Mouse (Mus musculus) CH12.LX (cell line): Measurements from ENCODE around the gene Olfr957. TPM values are rescaled to one million over a fixed set of nuclear protein-coding genes. Genes with fewer than 3 reads are reported as not detected.

ENCODE experiments used
- DNase-seq: peaks from one replicate; pipeline ENCODE4 v3.0.0-alpha.2; 2013; ENCODE audit errors: extremely low read depth
- H3K27ac ChIP-seq: 2 replicates; pipeline ENCODE4 v1.5.1; 2012; ENCODE audit warnings: low read depth, mild to moderate bottlenecking, control low read depth, moderate library complexity; ENCODE audit not compliant: insufficient read depth
- H3K27me3 ChIP-seq: replicated peaks from 2 replicates; pipeline ENCODE3; 2012; ENCODE audit warnings: inconsistent platforms
- H3K36me3 ChIP-seq, 2 experiments: replicated peaks in 1 of 2; 2 replicates each; pipeline versions ENCODE3 to v1.6.1; 2012; ENCODE audit warnings: inconsistent platforms in 1 of 2, low read length in 1 of 2, mild to moderate bottlenecking in 1 of 2, mixed read lengths in 1 of 2, moderate library complexity in 1 of 2; ENCODE audit not compliant: control insufficient read depth in 1 of 2, insufficient read depth in 1 of 2
- H3K4me1 ChIP-seq, 2 experiments: 2 replicates each; pipeline ENCODE4 v1.6.1; 2012; ENCODE audit warnings: inconsistent platforms in 1 of 2, moderate library complexity in 1 of 2; ENCODE audit not compliant: insufficient read depth in 2 of 2, control insufficient read depth in 1 of 2
- H3K4me2 ChIP-seq: 2 replicates; pipeline ENCODE4 v1.6.1; 2012; ENCODE audit warnings: low read depth, mild to moderate bottlenecking, control low read depth; ENCODE audit not compliant: poor library complexity, insufficient read depth, severe bottlenecking
- H3K4me3 ChIP-seq, 3 experiments: fragments of 150-350 bp in 1 of 3; sonication (generic) in 1 of 3; replicated peaks in 1 of 3; 2 replicates each; pipeline versions ENCODE3 to v1.5.1; 2011 to 2012; ENCODE audit warnings: low read depth in 2 of 3, low read length in 2 of 3, mild to moderate bottlenecking in 2 of 3, moderate library complexity in 2 of 3, control low read depth in 1 of 3, improper control_type of control experiment in 1 of 3, inconsistent platforms in 1 of 3, mixed read lengths in 1 of 3; ENCODE audit not compliant: poor library complexity in 1 of 3
- H3K79me2 ChIP-seq: replicated peaks from 2 replicates; pipeline ENCODE4 v1.6.1; 2012; ENCODE audit warnings: mild to moderate bottlenecking, moderate library complexity; ENCODE audit not compliant: control insufficient read depth, poor library complexity, insufficient read depth, severe bottlenecking; ENCODE audit errors: extremely low read depth
- H3K9ac ChIP-seq: 2 replicates; pipeline ENCODE4 v1.6.1; 2012; ENCODE audit warnings: low read depth, mild to moderate bottlenecking, control low read depth, moderate library complexity; ENCODE audit not compliant: insufficient read depth
- H3K9me3 ChIP-seq: replicated peaks from 2 replicates; pipeline ENCODE3; 2012; ENCODE audit warnings: low read length, inconsistent platforms, mixed read lengths
- BHLHE40 ChIP-seq: IDR thresholded peaks from 2 replicates; pipeline ENCODE4 v1.6.1; 2011; ENCODE audit warnings: mild to moderate bottlenecking, low read depth, low read length, improper control_type of control experiment
- CHD1 ChIP-seq: IDR thresholded peaks from 2 replicates; pipeline ENCODE4 v1.6.1; 2012; ENCODE audit warnings: low read depth, low read length, improper control_type of control experiment, inconsistent platforms
- GABPA ChIP-seq: IDR thresholded peaks from 2 replicates; pipeline ENCODE4 v1.6.1; 2012; ENCODE audit warnings: low read depth, low read length, improper control_type of control experiment, inconsistent platforms; ENCODE audit not compliant: insufficient replicate concordance
- JUND ChIP-seq: conservative IDR thresholded peaks from 2 replicates; pipeline ENCODE4 v1.6.1; 2011; ENCODE audit warnings: low read depth, low read length, improper control_type of control experiment
- KAT2A ChIP-seq: IDR thresholded peaks from 2 replicates; pipeline ENCODE4 v1.6.1; 2012; ENCODE audit warnings: low read length, improper control_type of control experiment, inconsistent platforms; ENCODE audit not compliant: insufficient replicate concordance
- MAFK ChIP-seq: IDR thresholded peaks from 2 replicates; pipeline ENCODE4 v1.6.1; 2011; ENCODE audit warnings: low read length, improper control_type of control experiment; ENCODE audit not compliant: insufficient replicate concordance
- MAZ ChIP-seq: IDR thresholded peaks from 2 replicates; pipeline ENCODE4 v1.6.1; 2012; ENCODE audit warnings: low read depth, mild to moderate bottlenecking, inconsistent platforms, low read length, improper control_type of control experiment, moderate library complexity
- MEF2A ChIP-seq: IDR thresholded peaks from 2 replicates; pipeline ENCODE4 v1.6.1; 2014; ENCODE audit warnings: low read depth, mild to moderate bottlenecking, inconsistent platforms, low read length, improper control_type of control experiment, borderline replicate concordance
- MYC ChIP-seq: IDR thresholded peaks from 2 replicates; pipeline ENCODE4 v1.6.1; 2011; ENCODE audit warnings: low read depth, mild to moderate bottlenecking, improper control_type of control experiment, low read length
- NRF1 ChIP-seq: IDR thresholded peaks from 2 replicates; pipeline ENCODE4 v1.6.1; 2014; ENCODE audit warnings: low read depth, mild to moderate bottlenecking, inconsistent platforms, low read length, improper control_type of control experiment, moderate library complexity
- PAX5 ChIP-seq: IDR thresholded peaks from 2 replicates; pipeline ENCODE4 v1.6.1; 2012; ENCODE audit warnings: low read length, inconsistent platforms, mixed read lengths
- POLR2AphosphoS2 ChIP-seq: IDR thresholded peaks from 2 replicates; pipeline ENCODE4 v1.6.1; 2011; ENCODE audit warnings: low read depth, low read length, improper control_type of control experiment
- RAD21 ChIP-seq: IDR thresholded peaks from 2 replicates; pipeline ENCODE4 v1.6.1; 2011; ENCODE audit warnings: low read depth, mild to moderate bottlenecking, low read length, improper control_type of control experiment, moderate library complexity
- RCOR1 ChIP-seq: conservative IDR thresholded peaks from 2 replicates; pipeline ENCODE4 v1.6.1; 2012; ENCODE audit warnings: low read depth, mild to moderate bottlenecking, inconsistent platforms, low read length, improper control_type of control experiment
- SIN3A ChIP-seq: IDR thresholded peaks from 2 replicates; pipeline ENCODE4 v1.6.1; 2012; ENCODE audit warnings: low read length, improper control_type of control experiment, inconsistent platforms
- SMC3 ChIP-seq: IDR thresholded peaks from 2 replicates; pipeline ENCODE4 v1.6.1; 2011; ENCODE audit warnings: low read depth, low read length, improper control_type of control experiment
- UBTF ChIP-seq: IDR thresholded peaks from 2 replicates; pipeline ENCODE4 v1.6.1; 2012; ENCODE audit warnings: low read depth, mild to moderate bottlenecking, inconsistent platforms, low read length, improper control_type of control experiment, moderate library complexity
- USF1 ChIP-seq: IDR thresholded peaks from 2 replicates; pipeline ENCODE4 v1.6.1; 2014; ENCODE audit warnings: low read depth, mild to moderate bottlenecking, inconsistent platforms, low read length, improper control_type of control experiment
- ZC3H11A ChIP-seq: IDR thresholded peaks from 2 replicates; pipeline ENCODE4 v1.6.1; 2012; ENCODE audit warnings: low read depth, mild to moderate bottlenecking, inconsistent platforms, low read length, improper control_type of control experiment
- ZMIZ1 ChIP-seq: IDR thresholded peaks from 2 replicates; pipeline ENCODE4 v1.6.1; 2012; ENCODE audit warnings: low read depth, mild to moderate bottlenecking, inconsistent platforms, low read length, improper control_type of control experiment
- dilution Hi-C: fragments of 300-500 bp; cut with MboI; formaldehyde crosslinking; loops from 2 replicates; pipeline ENCODE4 v1.14.3; 2020; ENCODE audit warnings: low sequenced_read_pairs; ENCODE audit not compliant: extremely low pct_unique_long_range_greater_than_20kb, extremely low pct_ligation_motif_present
- in situ Hi-C: fragments of 300-500 bp; cut with MboI; formaldehyde crosslinking; loops from 3 replicates; pipeline ENCODE4 v1.14.3; 2019; ENCODE audit warnings: low sequenced_read_pairs, low pct_ligation_motif_present, low pct_unique_long_range_greater_than_20kb, mixed read lengths
- polyA plus RNA-seq: library from polyadenylated mRNA; unstranded; fragments of >175 nt; gene quantifications from 2 replicates; pipeline ENCODE4 v1.2.1, GENCODE M21; 2012; ENCODE audit warnings: low read depth; ENCODE audit not compliant: insufficient read length
- total RNA-seq, 2 experiments: library from RNA; depleted of rRNA; stranded (reverse); fragments of 300-350 nt in 1 of 2; fragments of >200 nt in 1 of 2; gene quantifications; 2 replicates each; pipeline ENCODE4 v1.2.3; 2012 to 2014

The Olfr957 gene
- total and polyA plus RNA-seq, 3 experiments: not detected

GRCm38 (mm10) chr9:39493895-39494294 lies 21.7 kb downstream of the Olfr957 start, which contains the start of gene Olfr44:
TSS of gene Olfr44 (minus strand) at chr9:39493995.
- H3K27ac ChIP-seq: no peak within 1 kb of the TSS
- H3K4me1 ChIP-seq: no peaks in the 10 kb centered on the region
- dilution Hi-C loops: no loop called here
- no peak within 1 kb of the TSS for H3K4me3 ChIP-seq
- TF ChIP-seq ZMIZ1 (no peak), RAD21 (no peak)
- H3K4me2 ChIP-seq: no peak within 1 kb of the TSS
- no peaks in the 10 kb centered on the region for H3K27me3 ChIP-seq
- no peaks in the 10 kb centered on the region for H3K36me3 ChIP-seq
- no peaks in the 10 kb centered on the region for H3K79me2 ChIP-seq
- in situ Hi-C loops: no loop called here
- H3K9ac ChIP-seq: no peak within 1 kb of the TSS
- no peaks in the 10 kb centered on the region for H3K9me3 ChIP-seq
- DNase-seq: no peak

GRCm38 (mm10) chr9:39471844-39472243 lies 43.8 kb downstream of the Olfr957 start, which contains the start of gene Olfr955:
TSS of gene Olfr955 (minus strand) at chr9:39471944.
- H3K27ac ChIP-seq: no peak within 1 kb of the TSS
- in situ Hi-C loops: no loop called here
- TF ChIP-seq MAZ (no peak), POLR2AphosphoS2 (no peak), UBTF (no peak), ZC3H11A (no peak), MEF2A (no peak), SIN3A (no peak), RCOR1 (no peak), CHD1 (no peak), ZMIZ1 (no peak), NRF1 (no peak), MAFK (no peak), JUND (no peak), USF1 (no peak), PAX5 (no peak), MYC (no peak), KAT2A (no peak), GABPA (no peak), SMC3 (no peak), BHLHE40 (no peak)
- TF ChIP-seq, all 38 proteins: peak for 0
- no peak within 1 kb of the TSS for H3K4me2 ChIP-seq
- H3K9me3 ChIP-seq: no peaks in the 10 kb centered on the region
- H3K4me3 ChIP-seq: no peak within 1 kb of the TSS
- no peak for DNase-seq
- no peak within 1 kb of the TSS for H3K9ac ChIP-seq
- H3K27me3 ChIP-seq: no peaks in the 10 kb centered on the region
- no peaks in the 10 kb centered on the region for H3K4me1 ChIP-seq
- dilution Hi-C loops: no loop called here
- H3K36me3 ChIP-seq: no peaks in the 10 kb centered on the region
- no peaks in the 10 kb centered on the region for H3K79me2 ChIP-seq

Other genes with a start within 250 kb of the Olfr957 start
- not detected in 2 replicates for gene Olfr945, start 239.0 kb downstream of the Olfr957 start, total RNA-seq (2012; rRNA removed)
- not detected in 2 replicates for gene Olfr945, start 239.0 kb downstream of the Olfr957 start, total RNA-seq (2014; rRNA removed)
- gene Olfr945, start 239.0 kb downstream of the Olfr957 start, polyA plus RNA-seq: not detected in 2 replicates
- gene Olfr948, start 189.8 kb downstream of the Olfr957 start, total RNA-seq (2012; rRNA removed): not detected in 2 replicates
- gene Olfr948, start 189.8 kb downstream of the Olfr957 start, total RNA-seq (2014; rRNA removed): not detected in 2 replicates
- gene Olfr948, start 189.8 kb downstream of the Olfr957 start, polyA plus RNA-seq: not detected in 2 replicates
- gene Olfr951, start 128.4 kb downstream of the Olfr957 start, total RNA-seq (2012; rRNA removed): not detected in 2 replicates
- gene Olfr951, start 128.4 kb downstream of the Olfr957 start, total RNA-seq (2014; rRNA removed): not detected in 2 replicates
- not detected in 2 replicates for gene Olfr951, start 128.4 kb downstream of the Olfr957 start, polyA plus RNA-seq
- not detected in 2 replicates for gene Olfr952, start 88.7 kb downstream of the Olfr957 start, total RNA-seq (2012; rRNA removed)
- not detected in 2 replicates for gene Olfr952, start 88.7 kb downstream of the Olfr957 start, total RNA-seq (2014; rRNA removed)
- not detected in 2 replicates for gene Olfr952, start 88.7 kb downstream of the Olfr957 start, polyA plus RNA-seq
- not detected in 2 replicates for gene Olfr954, start 59.1 kb downstream of the Olfr957 start, total RNA-seq (2012; rRNA removed)
- gene Olfr954, start 59.1 kb downstream of the Olfr957 start, total RNA-seq (2014; rRNA removed): not detected in 2 replicates
- gene Olfr954, start 59.1 kb downstream of the Olfr957 start, polyA plus RNA-seq: not detected in 2 replicates
- gene Olfr955, start 43.9 kb downstream of the Olfr957 start, total RNA-seq (2012; rRNA removed): not detected in 2 replicates
- not detected in 2 replicates for gene Olfr955, start 43.9 kb downstream of the Olfr957 start, total RNA-seq (2014; rRNA removed)
- gene Olfr955, start 43.9 kb downstream of the Olfr957 start, polyA plus RNA-seq: not detected in 2 replicates
- not detected in 2 replicates for gene Olfr44, start 21.8 kb downstream of the Olfr957 start, total RNA-seq (2012; rRNA removed)
- gene Olfr44, start 21.8 kb downstream of the Olfr957 start, total RNA-seq (2014; rRNA removed): not detected in 2 replicates
- gene Olfr44, start 21.8 kb downstream of the Olfr957 start, polyA plus RNA-seq: not detected in 2 replicates
- not detected in 2 replicates for gene Olfr958, start 38.2 kb upstream of the Olfr957 start, total RNA-seq (2012; rRNA removed)
- not detected in 2 replicates for gene Olfr958, start 38.2 kb upstream of the Olfr957 start, total RNA-seq (2014; rRNA removed)
- not detected in 2 replicates for gene Olfr958, start 38.2 kb upstream of the Olfr957 start, polyA plus RNA-seq
- not detected in 2 replicates for gene Olfr959, start 59.8 kb upstream of the Olfr957 start, total RNA-seq (2012; rRNA removed)
- not detected in 2 replicates for gene Olfr959, start 59.8 kb upstream of the Olfr957 start, total RNA-seq (2014; rRNA removed)
- gene Olfr959, start 59.8 kb upstream of the Olfr957 start, polyA plus RNA-seq: not detected in 2 replicates
- not detected in 2 replicates for gene AW551984, start 88.6 kb upstream of the Olfr957 start, total RNA-seq (2012; rRNA removed)
- gene AW551984, start 88.6 kb upstream of the Olfr957 start, total RNA-seq (2014; rRNA removed): not detected in 2 replicates
- gene AW551984, start 88.6 kb upstream of the Olfr957 start, polyA plus RNA-seq: not detected in 2 replicates
- gene Olfr148, start 94.8 kb upstream of the Olfr957 start, total RNA-seq (2012; rRNA removed): not detected in 2 replicates
- not detected in 2 replicates for gene Olfr148, start 94.8 kb upstream of the Olfr957 start, total RNA-seq (2014; rRNA removed)
- gene Olfr148, start 94.8 kb upstream of the Olfr957 start, polyA plus RNA-seq: not detected in 2 replicates
- not detected in 2 replicates for gene Olfr960, start 105.6 kb upstream of the Olfr957 start, total RNA-seq (2012; rRNA removed)
- gene Olfr960, start 105.6 kb upstream of the Olfr957 start, total RNA-seq (2014; rRNA removed): not detected in 2 replicates
- not detected in 2 replicates for gene Olfr960, start 105.6 kb upstream of the Olfr957 start, polyA plus RNA-seq
- gene Olfr961, start 129.3 kb upstream of the Olfr957 start, total RNA-seq (2012; rRNA removed): not detected in 2 replicates
- not detected in 2 replicates for gene Olfr961, start 129.3 kb upstream of the Olfr957 start, total RNA-seq (2014; rRNA removed)
- gene Olfr961, start 129.3 kb upstream of the Olfr957 start, polyA plus RNA-seq: not detected in 2 replicates
- not detected in 2 replicates for gene Olfr963, start 151.4 kb upstream of the Olfr957 start, total RNA-seq (2012; rRNA removed)
- gene Olfr963, start 151.4 kb upstream of the Olfr957 start, total RNA-seq (2014; rRNA removed): not detected in 2 replicates
- not detected in 2 replicates for gene Olfr963, start 151.4 kb upstream of the Olfr957 start, polyA plus RNA-seq
- gene Olfr149, start 191.3 kb upstream of the Olfr957 start, total RNA-seq (2012; rRNA removed): not detected in 2 replicates
- gene Olfr149, start 191.3 kb upstream of the Olfr957 start, total RNA-seq (2014; rRNA removed): not detected in 2 replicates
- not detected in 2 replicates for gene Olfr149, start 191.3 kb upstream of the Olfr957 start, polyA plus RNA-seq
- not detected in 2 replicates for gene Olfr965, start 195.5 kb upstream of the Olfr957 start, total RNA-seq (2012; rRNA removed)
- gene Olfr965, start 195.5 kb upstream of the Olfr957 start, total RNA-seq (2014; rRNA removed): not detected in 2 replicates
- not detected in 2 replicates for gene Olfr965, start 195.5 kb upstream of the Olfr957 start, polyA plus RNA-seq
- gene Olfr150, start 215.2 kb upstream of the Olfr957 start, total RNA-seq (2012; rRNA removed): not detected in 2 replicates
- not detected in 2 replicates for gene Olfr150, start 215.2 kb upstream of the Olfr957 start, total RNA-seq (2014; rRNA removed)
- not detected in 2 replicates for gene Olfr150, start 215.2 kb upstream of the Olfr957 start, polyA plus RNA-seq
- not detected in 2 replicates for gene Olfr967, start 230.4 kb upstream of the Olfr957 start, total RNA-seq (2012; rRNA removed)
- not detected in 2 replicates for gene Olfr967, start 230.4 kb upstream of the Olfr957 start, total RNA-seq (2014; rRNA removed)
- gene Olfr967, start 230.4 kb upstream of the Olfr957 start, polyA plus RNA-seq: not detected in 2 replicates